Mouse (Mus musculus): Measurements from ENCODE around the gene Hoxc8. TPM values are rescaled to one million over a fixed set of nuclear protein-coding genes. Genes with fewer than 3 reads are reported as not detected.

Hoxc8 gene
- polyA plus RNA-seq, 1 experiment from 2014 or later: 1.9 TPM

- Histone ChIP-seq H3K9ac (ENCODE audit: low read depth, low read length) (no peak overlapping the region), H3K4me3 (ENCODE audit: low read depth, low read length) (0 out of 2 replicates have a peak overlapping the region, but pooled peaks have one; percentile 8), H3K4me2 (peak overlapping the region; percentile 16), H3K9me3 (ENCODE audit: control insufficient read depth, low read length) (no peaks in the 10 kb centered on the region), H3K27ac (ENCODE audit: low read depth, low read length) (no peak overlapping the region), H3K36me3 (ENCODE audit: control insufficient read depth, insufficient read depth, low read length) (no peaks in the 10 kb centered on the region), H3K27me3 (replicated peaks; ENCODE audit: control insufficient read depth, insufficient read depth, low read length) (peaks cover 94% of the 10 kb centered on the region), H3K4me1 (replicated peaks; ENCODE audit: control insufficient read depth, insufficient read depth, low read length) (no peaks in the 10 kb centered on the region)
- WGBS: 4% methylated on average over 43 of the region's 43 CpGs
- DNase-seq (ENCODE audit: low spot score) (no peak), ATAC-seq (replicated peaks; ENCODE audit: low FRiP score) (no peak)
Measured at GRCm38 (mm10) chr15:103027266-103028235, 37.1 kb downstream of the Hoxc8 start.

- H3K36me3 ChIP-seq (ENCODE audit: control insufficient read depth, insufficient read depth, low read length): no peaks in the 10 kb centered on the region
- ATAC-seq (replicated peaks; ENCODE audit: low FRiP score) (no peak), DNase-seq (ENCODE audit: low spot score) (no peak)
- no peak overlapping the region for H3K27ac ChIP-seq (ENCODE audit: low read depth, low read length)
- peaks cover 96% of the 10 kb centered on the region for H3K27me3 ChIP-seq (replicated peaks; ENCODE audit: control insufficient read depth, insufficient read depth, low read length)
- H3K4me3 ChIP-seq (ENCODE audit: low read depth, low read length): no peak overlapping the region
- H3K4me1 ChIP-seq (replicated peaks; ENCODE audit: control insufficient read depth, insufficient read depth, low read length): 0 out of 2 replicates have a peak, but pooled peaks cover 2% of the 10 kb centered on the region
- no peaks in the 10 kb centered on the region for H3K9me3 ChIP-seq (ENCODE audit: control insufficient read depth, low read length)
- no peak overlapping the region for H3K9ac ChIP-seq (ENCODE audit: low read depth, low read length)
- WGBS: 22% methylated on average over 9 of the region's 9 CpGs
- H3K4me2 ChIP-seq: no peak overlapping the region
Measured at GRCm38 (mm10) chr15:103028916-103029512, 38.6 kb downstream of the Hoxc8 start.

- peaks cover 96% of the 10 kb centered on the region for H3K27me3 ChIP-seq (replicated peaks; ENCODE audit: control insufficient read depth, insufficient read depth, low read length)
- WGBS: 12% methylated on average over 8 of the region's 8 CpGs
- H3K4me3 ChIP-seq (ENCODE audit: low read depth, low read length): no peak overlapping the region
- no peak overlapping the region for H3K4me2 ChIP-seq
- H3K9me3 ChIP-seq (ENCODE audit: control insufficient read depth, low read length): no peaks in the 10 kb centered on the region
- H3K27ac ChIP-seq (ENCODE audit: low read depth, low read length): no peak overlapping the region
- 0 out of 2 replicates have a peak, but pooled peaks cover 3% of the 10 kb centered on the region for H3K4me1 ChIP-seq (replicated peaks; ENCODE audit: control insufficient read depth, insufficient read depth, low read length)
- no peaks in the 10 kb centered on the region for H3K36me3 ChIP-seq (ENCODE audit: control insufficient read depth, insufficient read depth, low read length)
- ATAC-seq (replicated peaks; ENCODE audit: low FRiP score) (no peak), DNase-seq (ENCODE audit: low spot score) (no peak)
- no peak overlapping the region for H3K9ac ChIP-seq (ENCODE audit: low read depth, low read length)
Measured at GRCm38 (mm10) chr15:103030142-103030541, 39.7 kb downstream of the Hoxc8 start.

GRCm38 (mm10) chr15:103032167-103032566 lies 41.8 kb downstream of the Hoxc8 start:
- Histone ChIP-seq H3K4me2 (no peak overlapping the region), H3K4me3 (ENCODE audit: low read depth, low read length) (no peak overlapping the region), H3K9ac (ENCODE audit: low read depth, low read length) (no peak overlapping the region), H3K27ac (ENCODE audit: low read depth, low read length) (no peak overlapping the region), H3K9me3 (ENCODE audit: control insufficient read depth, low read length) (no peaks in the 10 kb centered on the region), H3K4me1 (replicated peaks; ENCODE audit: control insufficient read depth, insufficient read depth, low read length) (0 out of 2 replicates have a peak, but pooled peaks cover 3% of the 10 kb centered on the region), H3K27me3 (replicated peaks; ENCODE audit: control insufficient read depth, insufficient read depth, low read length) (peaks cover 96% of the 10 kb centered on the region), H3K36me3 (ENCODE audit: control insufficient read depth, insufficient read depth, low read length) (no peaks in the 10 kb centered on the region)
- WGBS: 0% methylated on average over 3 of the region's 3 CpGs
- ATAC-seq (replicated peaks; ENCODE audit: low FRiP score) (no peak), DNase-seq (ENCODE audit: low spot score) (no peak)

GRCm38 (mm10) chr15:103032646-103033575 lies 42.5 kb downstream of the Hoxc8 start:
- 0 out of 2 replicates have a peak, but pooled peaks cover 3% of the 10 kb centered on the region for H3K4me1 ChIP-seq (replicated peaks; ENCODE audit: control insufficient read depth, insufficient read depth, low read length)
- ATAC-seq (replicated peaks; ENCODE audit: low FRiP score): no peak

GRCm38 (mm10) chr15:103034043-103034806 lies 43.8 kb downstream of the Hoxc8 start:
- 2% methylated on average over 24 of the region's 24 CpGs for WGBS
- H3K27ac ChIP-seq (ENCODE audit: low read depth, low read length): peak overlapping the region; percentile 58; the same call in 1 of the 2 replicates
- DNase-seq (ENCODE audit: low spot score): no peak
- H3K36me3 ChIP-seq (ENCODE audit: control insufficient read depth, insufficient read depth, low read length): no peaks in the 10 kb centered on the region
- peaks cover 96% of the 10 kb centered on the region for H3K27me3 ChIP-seq (replicated peaks; ENCODE audit: control insufficient read depth, insufficient read depth, low read length)
- H3K4me1 ChIP-seq (replicated peaks; ENCODE audit: control insufficient read depth, insufficient read depth, low read length): 0 out of 2 replicates have a peak, but pooled peaks cover 3% of the 10 kb centered on the region
- no peaks in the 10 kb centered on the region for H3K9me3 ChIP-seq (ENCODE audit: control insufficient read depth, low read length)
- peak overlapping the region; percentile 49 for H3K4me3 ChIP-seq (ENCODE audit: low read depth, low read length)
- no peak; the same call in 1 of the 2 replicates for ATAC-seq (replicated peaks; ENCODE audit: low FRiP score)
- peak overlapping the region; percentile 66 for H3K9ac ChIP-seq (ENCODE audit: low read depth, low read length)
- peak overlapping the region; percentile 55 for H3K4me2 ChIP-seq

More at GRCm38 (mm10) chr15:103032646-103033575, 42.5 kb downstream of the Hoxc8 start:
- DNase-seq (ENCODE audit: low spot score): no peak
- H3K27ac ChIP-seq (ENCODE audit: low read depth, low read length): no peak overlapping the region
- no peak overlapping the region for H3K4me3 ChIP-seq (ENCODE audit: low read depth, low read length)
- H3K36me3 ChIP-seq (ENCODE audit: control insufficient read depth, insufficient read depth, low read length): no peaks in the 10 kb centered on the region
- 4% methylated on average over 26 of the region's 26 CpGs for WGBS
- H3K9ac ChIP-seq (ENCODE audit: low read depth, low read length): no peak overlapping the region
- H3K4me2 ChIP-seq: 0 out of 2 replicates have a peak overlapping the region, but pooled peaks have one; percentile 17
- no peaks in the 10 kb centered on the region for H3K9me3 ChIP-seq (ENCODE audit: control insufficient read depth, low read length)
- H3K27me3 ChIP-seq (replicated peaks; ENCODE audit: control insufficient read depth, insufficient read depth, low read length): peaks cover 96% of the 10 kb centered on the region

GRCm38 (mm10) chr15:103034807-103035547 lies 44.6 kb downstream of the Hoxc8 start:
- Histone ChIP-seq H3K27ac (ENCODE audit: low read depth, low read length) (peak overlapping the region; percentile 58; the same call in 1 of the 2 replicates), H3K9ac (ENCODE audit: low read depth, low read length) (peak overlapping the region; percentile 66)
- 3% methylated on average over 34 of the region's 34 CpGs for WGBS

More at GRCm38 (mm10) chr15:103034807-103035547, 44.6 kb downstream of the Hoxc8 start:
- no peaks in the 10 kb centered on the region for H3K9me3 ChIP-seq (ENCODE audit: control insufficient read depth, low read length)
- H3K27me3 ChIP-seq (replicated peaks; ENCODE audit: control insufficient read depth, insufficient read depth, low read length): peaks cover 97% of the 10 kb centered on the region
- DNase-seq (ENCODE audit: low spot score) (no peak), ATAC-seq (replicated peaks; ENCODE audit: low FRiP score) (no peak)
- peak overlapping the region; percentile 49 for H3K4me3 ChIP-seq (ENCODE audit: low read depth, low read length)
- H3K36me3 ChIP-seq (ENCODE audit: control insufficient read depth, insufficient read depth, low read length): no peaks in the 10 kb centered on the region
- H3K4me2 ChIP-seq: peak overlapping the region; percentile 55
- H3K4me1 ChIP-seq (replicated peaks; ENCODE audit: control insufficient read depth, insufficient read depth, low read length): 0 out of 2 replicates have a peak, but pooled peaks cover 3% of the 10 kb centered on the region
